Mouse (Mus musculus): ENCODE results near the gene Ang2. TPM values are rescaled to one million over a fixed set of nuclear protein-coding genes. Genes with fewer than 3 reads are reported as not detected.
"Not testable (repeated sequence)": the region's sequence is repeated elsewhere in the genome, so short reads cannot be mapped to it uniquely, and the experiment has no call there.

Gene Ang2
- polyA plus RNA-seq, 1 experiment from 2014 or later: not detected

- H3K27me3 ChIP-seq; H3K4me2 ChIP-seq; H3K4me3 ChIP-seq; H3K9me3 ChIP-seq; H3K9ac ChIP-seq; H3K4me1 ChIP-seq; ATAC-seq (ENCODE audit: borderline replicate concordance, extremely low read depth, low FRiP score, low TSS enrichment); H3K27ac ChIP-seq; H3K36me3 ChIP-seq: not testable (repeated sequence)
- WGBS: 48% methylated on average over 4 of the region's 4 CpGs
These were observed 26.0 kb downstream of the Ang2 start for GRCm38 (mm10) chr14:51172947-51173346.

- not testable (repeated sequence) for ATAC-seq (ENCODE audit: borderline replicate concordance, extremely low read depth, low FRiP score, low TSS enrichment); H3K4me2 ChIP-seq
These were observed 26.7 kb downstream of the Ang2 start for GRCm38 (mm10) chr14:51172095-51172865.

GRCm38 (mm10) chr14:51166068-51166467, 32.9 kb downstream of the Ang2 start:
- H3K4me3 ChIP-seq: no peak overlapping the region
- H3K36me3 ChIP-seq: no peaks in the 10 kb centered on the region
- H3K4me2 ChIP-seq: no peak overlapping the region
- H3K4me1 ChIP-seq: no peaks in the 10 kb centered on the region
- no peaks in the 10 kb centered on the region for H3K27me3 ChIP-seq
- H3K27ac ChIP-seq: no peak overlapping the region
- no peaks in the 10 kb centered on the region for H3K9me3 ChIP-seq
- ATAC-seq (ENCODE audit: borderline replicate concordance, extremely low read depth, low FRiP score, low TSS enrichment): no peak
- no peak overlapping the region for H3K9ac ChIP-seq

More at GRCm38 (mm10) chr14:51172095-51172865, 26.7 kb downstream of the Ang2 start:
- H3K4me1 ChIP-seq, H3K9ac ChIP-seq, H3K4me3 ChIP-seq, H3K9me3 ChIP-seq, H3K27ac ChIP-seq, H3K27me3 ChIP-seq, H3K36me3 ChIP-seq: not testable (repeated sequence)
- 30% methylated on average over 9 of the region's 9 CpGs for WGBS

GRCm38 (mm10) chr14:51165435-51165834, 33.5 kb downstream of the Ang2 start:
- 87% methylated on average over 1 of the region's 1 CpGs for WGBS
- H3K36me3 ChIP-seq: no peaks in the 10 kb centered on the region
- H3K9me3 ChIP-seq: no peaks in the 10 kb centered on the region
- H3K4me2 ChIP-seq: no peak overlapping the region
- no peaks in the 10 kb centered on the region for H3K4me1 ChIP-seq
- ATAC-seq (ENCODE audit: borderline replicate concordance, extremely low read depth, low FRiP score, low TSS enrichment): no peak
- H3K9ac ChIP-seq: no peak overlapping the region
- H3K4me3 ChIP-seq: no peak overlapping the region
- no peaks in the 10 kb centered on the region for H3K27me3 ChIP-seq
- no peak overlapping the region for H3K27ac ChIP-seq

GRCm38 (mm10) chr14:51163323-51163722, 35.6 kb downstream of the Ang2 start:
- ATAC-seq (ENCODE audit: borderline replicate concordance, extremely low read depth, low FRiP score, low TSS enrichment); H3K4me3 ChIP-seq; H3K9me3 ChIP-seq; H3K27me3 ChIP-seq; H3K9ac ChIP-seq; H3K27ac ChIP-seq; H3K36me3 ChIP-seq; H3K4me1 ChIP-seq; H3K4me2 ChIP-seq: not testable (repeated sequence)
- WGBS: 80% methylated on average over 6 of the region's 6 CpGs

GRCm38 (mm10) chr14:51161976-51162375, 37.0 kb downstream of the Ang2 start, which contains the start of gene Rnase2b:
TSS of gene Rnase2b (plus strand) at chr14:51162260.
- H3K4me1 ChIP-seq; H3K9ac ChIP-seq; H3K4me3 ChIP-seq; H3K27me3 ChIP-seq; H3K27ac ChIP-seq; H3K36me3 ChIP-seq; H3K9me3 ChIP-seq; H3K4me2 ChIP-seq; ATAC-seq (ENCODE audit: borderline replicate concordance, extremely low read depth, low FRiP score, low TSS enrichment): not testable (repeated sequence)
- WGBS: 84% methylated on average over 3 of the region's 3 CpGs

- Histone ChIP-seq H3K27ac (no peak overlapping the region), H3K36me3 (no peaks in the 10 kb centered on the region), H3K9ac (no peak overlapping the region), H3K9me3 (no peaks in the 10 kb centered on the region), H3K4me2 (no peak overlapping the region), H3K4me3 (no peak overlapping the region), H3K4me1 (no peaks in the 10 kb centered on the region), H3K27me3 (no peaks in the 10 kb centered on the region)
- 86% methylated on average over 1 of the region's 1 CpGs for WGBS
- ATAC-seq (ENCODE audit: borderline replicate concordance, extremely low read depth, low FRiP score, low TSS enrichment): no peak
These were observed 41.9 kb downstream of the Ang2 start for GRCm38 (mm10) chr14:51157072-51157471.

GRCm38 (mm10) chr14:51156736-51157068, 42.2 kb downstream of the Ang2 start:
- 58% methylated on average over 4 of the region's 4 CpGs for WGBS
- Histone ChIP-seq H3K9me3 (no peaks in the 10 kb centered on the region), H3K36me3 (no peaks in the 10 kb centered on the region), H3K4me2 (no peak overlapping the region), H3K4me1 (no peaks in the 10 kb centered on the region), H3K9ac (no peak overlapping the region), H3K4me3 (no peak overlapping the region), H3K27me3 (no peaks in the 10 kb centered on the region), H3K27ac (no peak overlapping the region)
- no peak for ATAC-seq (ENCODE audit: borderline replicate concordance, extremely low read depth, low FRiP score, low TSS enrichment)

GRCm38 (mm10) chr14:51156056-51156735, 42.8 kb downstream of the Ang2 start:
- Histone ChIP-seq H3K9me3 (no peaks in the 10 kb centered on the region), H3K9ac (no peak overlapping the region), H3K4me3 (no peak overlapping the region), H3K4me2 (no peak overlapping the region), H3K27ac (no peak overlapping the region), H3K36me3 (no peaks in the 10 kb centered on the region), H3K27me3 (no peaks in the 10 kb centered on the region), H3K4me1 (no peaks in the 10 kb centered on the region)
- ATAC-seq (ENCODE audit: borderline replicate concordance, extremely low read depth, low FRiP score, low TSS enrichment): no peak
- 75% methylated on average over 5 of the region's 5 CpGs for WGBS

- Histone ChIP-seq H3K9ac (no peak overlapping the region), H3K4me1 (no peaks in the 10 kb centered on the region), H3K27ac (no peak overlapping the region), H3K4me3 (no peak overlapping the region), H3K27me3 (no peaks in the 10 kb centered on the region), H3K9me3 (no peaks in the 10 kb centered on the region), H3K36me3 (no peaks in the 10 kb centered on the region), H3K4me2 (no peak overlapping the region)
- ATAC-seq (ENCODE audit: borderline replicate concordance, extremely low read depth, low FRiP score, low TSS enrichment): no peak
- WGBS: 40% methylated on average over 5 of the region's 5 CpGs
These were observed 46.6 kb downstream of the Ang2 start for GRCm38 (mm10) chr14:51152249-51152870.

GRCm38 (mm10) chr14:51150206-51150831, 48.6 kb downstream of the Ang2 start:
- Histone ChIP-seq H3K4me1 (no peaks in the 10 kb centered on the region), H3K9me3 (no peaks in the 10 kb centered on the region), H3K36me3 (no peaks in the 10 kb centered on the region), H3K4me3 (no peak overlapping the region), H3K27me3 (no peaks in the 10 kb centered on the region), H3K9ac (no peak overlapping the region), H3K4me2 (no peak overlapping the region), H3K27ac (no peak overlapping the region)
- WGBS: 81% methylated on average over 3 of the region's 3 CpGs
- no peak for ATAC-seq (ENCODE audit: borderline replicate concordance, extremely low read depth, low FRiP score, low TSS enrichment)

- Histone ChIP-seq H3K9me3 (no peaks in the 10 kb centered on the region), H3K4me2 (no peak overlapping the region), H3K27ac (no peak overlapping the region), H3K36me3 (no peaks in the 10 kb centered on the region), H3K9ac (no peak overlapping the region), H3K27me3 (no peaks in the 10 kb centered on the region), H3K4me1 (no peaks in the 10 kb centered on the region), H3K4me3 (no peak overlapping the region)
- ATAC-seq (ENCODE audit: borderline replicate concordance, extremely low read depth, low FRiP score, low TSS enrichment): no peak
- 38% methylated on average over 5 of the region's 5 CpGs for WGBS
These were observed 49.8 kb downstream of the Ang2 start for GRCm38 (mm10) chr14:51149164-51149563.
